Mouse (Mus musculus): Measurements from ENCODE around the gene Dph1. TPM values are rescaled to one million over a fixed set of nuclear protein-coding genes. Genes with fewer than 3 reads are reported as not detected.

Gene Dph1
- polyA plus RNA-seq (2012; rRNA removed) = 30.0 and 46.6 TPM in 2 replicates
- 23.1 and 25.5 TPM in 2 replicates for polyA plus RNA-seq (2014; fragmentation: Nextera tagmentation; extraction: Ambion mirVana)

- 50% methylated on average over 5 of the region's 5 CpGs for WGBS
- TF ChIP-seq POLR2A (IDR thresholded peaks at IDR 0.05; ENCODE audit: borderline replicate concordance, extremely low read depth, insufficient read depth, insufficient read length) = no peak
Observed at GRCm38 (mm10) chr11:75190905-75191441, at the start of gene Dph1. TSS of gene Dph1 (minus strand) at chr11:75191241.

GRCm38 (mm10) chr11:75240158-75240934, 49.3 kb upstream of the Dph1 start:
- Histone ChIP-seq H3K4me1 (ENCODE audit: control insufficient read depth, insufficient read depth, low read length) (peaks cover under 1% of the 10 kb centered on the region), H3K4me3 (replicated peaks; ENCODE audit: low read length) (no peak overlapping the region), H3K27ac (replicated peaks; ENCODE audit: low read depth, low read length) (no peak overlapping the region), H3K27me3 (ENCODE audit: control insufficient read depth, insufficient read depth, low read length) (no peaks in the 10 kb centered on the region), H3K4me2 (replicated peaks; ENCODE audit: low read depth, low read length, severe bottlenecking) (no peak overlapping the region), H3K9me3 (ENCODE audit: control insufficient read depth, low read length) (no peaks in the 10 kb centered on the region), H3K9ac (ENCODE audit: low read depth, low read length, severe bottlenecking) (no peak overlapping the region), H3K36me3 (ENCODE audit: control insufficient read depth, insufficient read depth, low read length) (no peaks in the 10 kb centered on the region)
- DNase-seq (ENCODE audit: low spot score) = no peak
- no peak for TF ChIP-seq POLR2A (IDR thresholded peaks at IDR 0.05; ENCODE audit: borderline replicate concordance, extremely low read depth, insufficient read depth, insufficient read length)
- WGBS = 68% methylated on average over 13 of the region's 13 CpGs
- ATAC-seq (ENCODE audit: low FRiP score, low read depth) = no peak

More at GRCm38 (mm10) chr11:75190905-75191441, at the start of gene Dph1:
- peak within 1 kb of the TSS; percentile 84 for H3K4me2 ChIP-seq (replicated peaks; ENCODE audit: low read depth, low read length, severe bottlenecking)
- DNase-seq (ENCODE audit: low spot score) = no peak
- peak within 1 kb of the TSS; percentile 91 for H3K4me3 ChIP-seq (replicated peaks; ENCODE audit: low read length)
- no peaks in the 10 kb centered on the region for H3K36me3 ChIP-seq (ENCODE audit: control insufficient read depth, insufficient read depth, low read length)
- peaks cover 21% of the 10 kb centered on the region for H3K4me1 ChIP-seq (ENCODE audit: control insufficient read depth, insufficient read depth, low read length)
- no peak for ATAC-seq (ENCODE audit: low FRiP score, low read depth)
- H3K27me3 ChIP-seq (ENCODE audit: control insufficient read depth, insufficient read depth, low read length) = peaks cover 40% of the 10 kb centered on the region
- peak within 1 kb of the TSS; percentile 70 for H3K9ac ChIP-seq (ENCODE audit: low read depth, low read length, severe bottlenecking)
- H3K27ac ChIP-seq (replicated peaks; ENCODE audit: low read depth, low read length) = no peak within 1 kb of the TSS
- no peaks in the 10 kb centered on the region for H3K9me3 ChIP-seq (ENCODE audit: control insufficient read depth, low read length)

DNA sequence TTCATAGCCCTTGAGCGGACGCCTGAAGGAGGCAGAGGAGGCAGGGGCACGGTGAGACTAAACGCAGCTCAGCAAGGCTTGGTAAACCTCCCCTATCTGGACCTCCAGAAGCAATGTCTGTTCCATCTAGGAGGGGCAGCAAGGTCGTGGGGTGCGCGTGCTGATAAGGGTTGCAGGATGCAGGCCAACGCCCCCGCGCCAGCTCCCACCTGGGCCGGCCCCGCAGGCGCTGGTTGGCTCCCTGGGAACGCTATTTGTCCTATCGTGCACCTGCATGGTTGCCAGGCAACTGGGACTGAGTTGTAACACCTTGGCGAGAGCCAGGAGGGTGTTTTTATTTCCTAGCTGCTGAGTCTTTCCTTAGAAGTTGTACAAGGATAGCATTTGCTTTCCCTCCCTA, 43.7 kb upstream of the Dph1 start:
- Histone ChIP-seq H3K9me3 (ENCODE audit: control insufficient read depth, low read length) (no peaks in the 10 kb centered on the region), H3K9ac (ENCODE audit: low read depth, low read length, severe bottlenecking) (no peak overlapping the region), H3K36me3 (ENCODE audit: control insufficient read depth, insufficient read depth, low read length) (no peaks in the 10 kb centered on the region), H3K27ac (replicated peaks; ENCODE audit: low read depth, low read length) (no peak overlapping the region), H3K4me1 (ENCODE audit: control insufficient read depth, insufficient read depth, low read length) (peaks cover 21% of the 10 kb centered on the region), H3K4me3 (replicated peaks; ENCODE audit: low read length) (no peak overlapping the region), H3K27me3 (ENCODE audit: control insufficient read depth, insufficient read depth, low read length) (no peaks in the 10 kb centered on the region; the same call in 1 of the 2 replicates), H3K4me2 (replicated peaks; ENCODE audit: low read depth, low read length, severe bottlenecking) (no peak overlapping the region)
- ATAC-seq (ENCODE audit: low FRiP score, low read depth) = no peak
- no peak for DNase-seq (ENCODE audit: low spot score)
- no peak for TF ChIP-seq POLR2A (IDR thresholded peaks at IDR 0.05; ENCODE audit: borderline replicate concordance, extremely low read depth, insufficient read depth, insufficient read length)
- WGBS = 11% methylated on average over 16 of the region's 16 CpGs

DNA sequence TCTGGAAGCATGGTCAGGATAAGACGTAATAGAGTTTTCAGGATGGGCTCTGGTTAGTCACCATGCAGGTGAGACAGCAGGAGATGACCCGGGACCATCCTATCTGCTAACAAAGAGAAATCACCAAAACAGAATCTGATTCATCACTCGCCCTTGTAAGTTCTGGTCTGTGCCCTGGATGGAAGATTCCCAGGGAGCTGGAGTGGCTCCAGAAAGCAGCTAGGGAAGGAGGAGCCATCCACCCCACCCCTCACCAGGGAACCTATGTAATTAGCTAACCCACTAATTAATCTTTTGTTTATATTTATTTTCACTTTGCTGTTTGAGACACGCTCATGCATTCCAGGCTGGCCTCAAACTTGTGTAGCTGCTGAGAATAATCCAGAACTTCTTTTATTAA, 41.4 kb upstream of the Dph1 start:
- no peak overlapping the region for H3K9ac ChIP-seq (ENCODE audit: low read depth, low read length, severe bottlenecking)
- no peak overlapping the region for H3K4me3 ChIP-seq (replicated peaks; ENCODE audit: low read length)
- no peaks in the 10 kb centered on the region for H3K36me3 ChIP-seq (ENCODE audit: control insufficient read depth, insufficient read depth, low read length)
- H3K4me1 ChIP-seq (ENCODE audit: control insufficient read depth, insufficient read depth, low read length) = peaks cover 21% of the 10 kb centered on the region
- 54% methylated on average over 4 of the region's 4 CpGs for WGBS
- no peak overlapping the region for H3K4me2 ChIP-seq (replicated peaks; ENCODE audit: low read depth, low read length, severe bottlenecking)
- DNase-seq (ENCODE audit: low spot score) (no peak), ATAC-seq (ENCODE audit: low FRiP score, low read depth) (no peak)
- H3K27me3 ChIP-seq (ENCODE audit: control insufficient read depth, insufficient read depth, low read length) = no peaks in the 10 kb centered on the region; the same call in 1 of the 2 replicates
- no peak overlapping the region for H3K27ac ChIP-seq (replicated peaks; ENCODE audit: low read depth, low read length)
- TF ChIP-seq POLR2A (IDR thresholded peaks at IDR 0.05; ENCODE audit: borderline replicate concordance, extremely low read depth, insufficient read depth, insufficient read length) = no peak
- H3K9me3 ChIP-seq (ENCODE audit: control insufficient read depth, low read length) = no peaks in the 10 kb centered on the region

DNA sequence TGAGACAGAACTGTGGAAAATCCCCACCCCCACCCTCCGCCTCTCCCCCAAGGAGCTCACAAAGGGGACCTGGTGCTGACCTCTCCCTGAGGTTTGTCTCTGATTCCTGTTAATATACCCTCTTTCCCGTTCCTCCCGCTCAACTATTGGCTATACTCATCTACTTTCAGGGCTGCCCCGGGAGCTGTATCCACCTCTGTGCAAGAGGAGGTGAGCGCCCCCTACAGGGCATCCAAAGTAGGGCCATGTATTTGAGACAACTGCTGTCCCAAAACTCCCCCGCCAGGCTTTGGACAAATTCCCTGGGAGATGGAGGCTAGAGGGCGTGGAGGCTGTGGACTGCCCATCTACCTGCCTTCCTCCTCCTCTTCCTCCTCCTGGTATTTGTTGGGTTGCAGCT, 40.7 kb upstream of the Dph1 start:
- Histone ChIP-seq H3K9me3 (ENCODE audit: control insufficient read depth, low read length) (no peaks in the 10 kb centered on the region), H3K4me1 (ENCODE audit: control insufficient read depth, insufficient read depth, low read length) (peaks cover 21% of the 10 kb centered on the region), H3K27me3 (ENCODE audit: control insufficient read depth, insufficient read depth, low read length) (no peaks in the 10 kb centered on the region; the same call in 1 of the 2 replicates), H3K9ac (ENCODE audit: low read depth, low read length, severe bottlenecking) (no peak overlapping the region), H3K36me3 (ENCODE audit: control insufficient read depth, insufficient read depth, low read length) (no peaks in the 10 kb centered on the region), H3K27ac (replicated peaks; ENCODE audit: low read depth, low read length) (no peak overlapping the region), H3K4me3 (replicated peaks; ENCODE audit: low read length) (no peak overlapping the region), H3K4me2 (replicated peaks; ENCODE audit: low read depth, low read length, severe bottlenecking) (no peak overlapping the region)
- no peak for TF ChIP-seq POLR2A (IDR thresholded peaks at IDR 0.05; ENCODE audit: borderline replicate concordance, extremely low read depth, insufficient read depth, insufficient read length)
- DNase-seq (ENCODE audit: low spot score) (peak; percentile 44), ATAC-seq (ENCODE audit: low FRiP score, low read depth) (no peak)
- 14% methylated on average over 7 of the region's 7 CpGs for WGBS
